Mouse (Mus musculus) R1 (cell line): Measurements from ENCODE around the gene Ankrd35.
"Not testable (repeated sequence)": the region's sequence is repeated elsewhere in the genome, so short reads cannot be mapped to it uniquely, and the experiment has no call there.

Source experiments
- DNase-seq: peaks from one replicate; pipeline ENCODE4 v3.0.0-alpha.2; 2018; ENCODE audit warnings: low read depth, low spot score

The Ankrd35 gene

GRCm38 (mm10) chr3:96669727-96670468 lies at the start of gene Ankrd35:
Gene Ankrd35 (plus strand): TSS chr3:96670131.
- peak; percentile 97 for DNase-seq

GRCm38 (mm10) chr3:96623201-96623600 lies 46.7 kb upstream of the Ankrd35 start:
- DNase-seq = peak; percentile 89

- peak; percentile 100 for DNase-seq
These were observed 40.0 kb upstream of the Ankrd35 start, which contains the start of gene Rbm8a for GRCm38 (mm10) chr3:96629729-96630600. Gene Rbm8a (plus strand): TSS chr3:96629933.

DNA sequence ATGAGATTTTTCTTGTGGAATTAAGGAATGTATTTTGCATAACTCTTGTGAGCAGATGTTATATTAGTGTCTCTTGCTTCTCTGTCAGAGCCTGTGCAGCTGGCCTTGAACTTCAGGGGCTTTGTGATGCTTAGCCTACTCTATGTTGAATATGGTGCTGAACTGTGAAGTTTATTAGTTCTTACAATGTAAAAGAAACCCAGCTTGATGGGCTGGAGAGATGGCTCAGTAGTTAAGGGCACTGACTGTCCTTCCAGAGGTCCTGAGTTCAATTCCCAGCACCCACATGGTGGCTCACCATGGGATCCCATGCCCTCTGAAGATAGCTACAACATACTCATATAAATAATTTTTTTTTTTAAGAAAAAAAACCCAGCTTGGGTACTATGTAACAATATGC lies 37.9 kb upstream of the Ankrd35 start:
- no peak for DNase-seq

GRCm38 (mm10) chr3:96634015-96634414 lies 35.9 kb upstream of the Ankrd35 start:
- no peak for DNase-seq

GRCm38 (mm10) chr3:96634928-96635879 lies 34.7 kb upstream of the Ankrd35 start, which contains the start of the genes Pex11b and Gm42957:
Gene Pex11b (plus strand): TSS chr3:96635376.
Gene Gm42957 (plus strand): TSS chr3:96635474.
- peak; percentile 98 for DNase-seq

DNA sequence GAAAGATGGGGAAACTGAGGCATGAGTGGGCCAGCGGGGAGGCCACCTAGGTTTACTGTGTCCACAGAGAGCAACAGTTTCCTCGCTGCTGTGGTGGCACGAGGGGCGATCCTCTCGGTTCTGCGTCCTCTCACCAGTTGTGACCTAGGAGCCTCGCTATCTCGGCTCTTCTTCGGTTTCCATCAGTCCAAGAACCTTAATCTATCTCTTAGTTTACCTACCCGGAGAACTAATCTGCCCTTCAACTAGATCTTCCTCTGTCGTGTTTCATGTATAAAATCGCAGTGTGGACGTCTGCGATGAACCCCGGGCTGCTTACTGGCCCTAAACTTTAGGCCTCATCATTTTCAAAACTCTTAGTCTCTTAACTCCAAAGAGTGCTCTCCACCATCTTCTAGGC lies 34.0 kb upstream of the Ankrd35 start:
- peak; percentile 12 for DNase-seq

DNA sequence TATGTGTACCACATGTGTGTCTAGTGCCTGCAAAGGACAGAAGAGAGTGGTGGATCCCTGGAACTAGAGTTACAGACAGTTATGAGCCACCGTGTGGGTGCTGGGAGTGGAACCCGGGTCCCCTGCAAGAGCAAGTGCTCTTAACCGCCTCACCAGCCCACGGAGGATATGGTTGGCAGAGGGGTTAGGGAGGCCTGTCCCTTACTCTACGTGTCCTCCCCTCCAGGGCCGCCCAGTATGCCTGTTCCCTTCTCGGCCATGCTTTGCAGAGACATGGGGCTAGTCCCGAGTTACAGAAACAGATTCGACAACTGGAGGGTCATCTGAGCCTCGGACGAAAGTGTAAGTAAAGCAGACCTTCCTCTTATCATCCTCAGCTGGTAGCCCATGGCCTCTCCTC lies 33.5 kb upstream of the Ankrd35 start:
- DNase-seq = no peak

DNA sequence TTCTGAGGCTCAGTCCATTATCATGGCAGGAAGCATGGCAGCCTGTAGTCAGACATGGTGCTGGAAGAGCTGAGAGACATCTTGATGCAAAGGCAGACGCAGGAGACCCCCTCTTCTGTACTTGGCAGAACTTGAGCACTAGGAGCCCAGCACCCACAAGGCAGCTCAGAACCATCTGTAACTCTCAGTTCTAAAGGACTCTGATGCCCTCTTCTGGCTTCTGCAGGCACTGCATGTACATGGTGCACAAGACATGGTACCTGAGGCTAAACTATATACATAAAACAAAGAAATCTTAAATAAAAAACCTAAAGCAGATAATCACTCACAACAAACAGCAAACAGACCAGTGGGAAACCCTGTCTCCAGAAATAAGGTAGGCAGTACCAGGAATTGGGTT lies 30.7 kb upstream of the Ankrd35 start:
- peak; percentile 81 for DNase-seq

DNA sequence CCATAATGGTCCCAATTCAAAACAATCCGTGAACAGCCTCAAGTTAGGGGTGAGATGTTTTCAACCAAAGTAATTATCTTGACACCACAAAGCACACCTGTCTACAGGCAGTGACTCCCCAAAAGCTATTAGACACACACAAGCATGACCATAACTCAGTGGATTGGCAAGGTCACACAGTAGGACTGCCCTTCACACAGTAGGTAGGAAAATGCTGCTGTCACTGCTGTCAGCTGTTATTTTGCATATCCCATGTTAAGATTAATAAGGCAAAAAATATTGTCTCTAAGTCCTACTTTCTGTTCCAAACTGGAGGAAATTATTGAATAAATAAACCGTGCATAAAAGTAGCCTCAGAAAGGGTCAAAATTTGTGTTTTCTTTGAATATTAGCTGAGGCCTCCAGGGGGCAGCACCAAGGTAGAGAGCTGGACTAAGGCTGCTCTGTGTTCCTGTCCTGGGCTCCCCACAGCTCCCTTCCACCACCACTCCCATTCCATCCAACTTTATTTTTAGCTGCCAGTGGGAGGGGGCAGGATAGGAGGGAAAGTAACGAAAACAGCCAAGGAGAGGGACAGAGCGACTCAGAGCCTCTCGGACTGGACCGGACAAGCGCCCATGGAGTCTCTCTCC lies 24.8 kb upstream of the Ankrd35 start, which contains the start of gene Itga10:
Gene Itga10 (plus strand): TSS at position 567 of the 632 bp plus-strand sequence.
- peak; percentile 61 for DNase-seq

DNA sequence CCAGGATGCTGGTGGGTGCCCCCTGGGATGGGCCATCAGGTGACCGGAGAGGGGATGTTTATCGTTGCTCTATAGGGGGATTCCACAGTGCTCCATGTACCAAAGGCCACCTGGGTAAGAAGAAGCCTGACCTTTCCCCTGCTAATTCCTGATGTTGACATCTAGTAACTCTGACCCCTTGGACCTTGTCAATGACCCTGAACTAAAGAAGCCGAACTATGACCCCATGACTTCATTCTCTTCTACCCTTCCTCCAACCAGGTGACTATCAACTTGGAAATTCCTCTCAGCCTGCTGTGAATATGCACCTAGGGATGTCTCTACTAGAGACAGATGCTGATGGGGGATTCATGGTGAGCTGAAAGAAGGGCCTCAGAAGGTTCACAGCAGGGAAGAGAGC lies 22.6 kb upstream of the Ankrd35 start:
- no peak for DNase-seq

- no peak for DNase-seq
These were observed 9.0 kb upstream of the Ankrd35 start for GRCm38 (mm10) chr3:96660901-96661300.

- no peak for DNase-seq
These were observed 7.1 kb upstream of the Ankrd35 start for GRCm38 (mm10) chr3:96662731-96663316.

DNA sequence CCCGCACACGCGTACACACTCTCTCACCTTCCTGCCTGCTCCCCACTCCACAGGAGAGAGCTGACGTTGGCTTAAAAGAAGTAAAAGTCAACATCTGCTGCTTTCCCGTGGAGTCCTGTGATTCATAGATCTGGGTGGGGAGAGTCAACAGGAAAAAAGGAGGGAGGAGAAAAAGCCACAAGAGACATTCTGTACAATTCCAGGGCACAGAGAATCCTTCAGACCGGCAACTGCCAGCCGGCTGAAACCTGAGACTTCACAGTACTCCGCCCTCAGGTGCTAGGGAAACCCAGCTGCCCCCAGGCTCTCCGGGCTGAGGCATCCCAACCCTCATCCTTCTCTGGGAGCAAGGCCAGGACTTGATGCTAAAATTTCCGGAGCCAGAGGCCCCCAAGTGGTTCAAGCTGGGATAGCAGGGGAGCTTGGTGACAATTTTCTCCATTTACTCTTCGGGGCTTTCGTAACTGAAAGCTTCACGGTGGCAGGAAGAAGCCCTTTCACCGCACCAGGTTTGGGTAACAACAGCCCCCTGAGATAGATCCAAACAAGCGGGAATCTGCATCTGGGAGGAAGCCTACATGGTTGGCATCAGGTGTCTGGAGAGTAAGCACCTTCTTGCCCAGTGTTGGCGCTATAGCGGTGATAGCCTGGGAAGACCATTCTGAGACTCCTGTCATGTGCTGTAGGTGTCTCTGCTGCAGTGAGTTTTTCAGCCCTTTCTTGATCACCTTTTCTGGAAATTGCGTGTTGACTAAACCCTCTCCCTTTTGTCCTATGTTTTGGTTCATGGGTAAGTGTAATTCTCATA lies 6.3 kb upstream of the Ankrd35 start:
- DNase-seq = peak; percentile 96

GRCm38 (mm10) chr3:96665732-96666363 lies 4.1 kb upstream of the Ankrd35 start:
- not testable (repeated sequence) for DNase-seq

- DNase-seq = no peak
These were observed 3.0 kb upstream of the Ankrd35 start for GRCm38 (mm10) chr3:96666916-96667315.

GRCm38 (mm10) chr3:96667316-96667715 lies 2.6 kb upstream of the Ankrd35 start:
- peak; percentile 81 for DNase-seq

GRCm38 (mm10) chr3:96668424-96669067 lies 1.4 kb upstream of the Ankrd35 start:
- no peak for DNase-seq

DNA sequence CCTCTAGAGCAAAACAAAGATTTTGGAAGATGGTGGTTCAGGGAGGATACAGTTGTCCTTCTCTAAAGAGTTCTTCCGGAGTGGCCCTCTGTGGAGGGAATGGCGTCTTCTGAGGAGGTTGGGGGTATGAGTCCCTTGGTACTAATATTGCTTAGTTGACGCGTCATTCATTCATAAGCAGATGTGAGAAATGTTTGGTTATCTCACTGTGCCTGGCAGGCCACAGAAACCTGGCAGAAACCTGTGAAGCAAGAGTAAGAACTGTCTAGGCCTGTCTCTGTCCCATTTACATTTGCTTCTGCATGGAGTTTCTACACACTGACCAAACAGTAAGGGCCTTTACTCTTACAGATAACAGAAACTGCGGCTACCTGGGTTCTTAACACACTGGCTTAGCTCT lies 1.6 kb downstream of the Ankrd35 start:
- no peak for DNase-seq
